10 mouse cellular contexts compared by ENCODE assay signal in genomic region chr6:127252000-127252721, GRCm38 (mm10).
DNase-seq lines count a peak whose midpoint lies in the region; ATAC-seq and TF ChIP-seq lines count a peak whose summit lies in the region.
"Had no signal": no experiment of that assay in that cellular context is flagged by ENCODE, and none has a peak within 500 bp of the region (broad histone marks: within the 10 kb centered on the region; RNA-seq: fewer than 3 reads in every experiment).

No protein-coding gene starts in this region.

- no peak for TF ChIP-seq POLR2A in kidney, adult 2 months (IDR thresholded peaks at IDR 0.05; ENCODE audit: low read depth, low read length)

- peak; percentile 46; the same call in 1 of the 2 replicates for ATAC-seq in kidney, postnatal 0 days (replicated peaks; ENCODE audit: low FRiP score, low read depth)
- ATAC-seq in hindbrain, embryonic 15.5 days (ENCODE audit: low FRiP score, low read depth) = no peak
- ATAC-seq in neural tube, embryonic 13.5 days (ENCODE audit: low read depth) = peak; percentile 27; the same call in 1 of the 2 replicates

- H3K4me2 ChIP-seq in kidney, postnatal 0 days (ENCODE audit: low read length) = peak overlapping the region; percentile 34
- peak overlapping the region; percentile 17; the same call in 1 of the 2 replicates for H3K4me2 ChIP-seq in hindbrain, embryonic 15.5 days
- peak overlapping the region; percentile 9 for H3K4me2 ChIP-seq in neural tube, embryonic 13.5 days
- H3K4me2 ChIP-seq: liver, embryonic 15.5 days had no signal

- no peaks in the 10 kb centered on the region for H3K9me3 ChIP-seq in kidney, postnatal 0 days (replicated peaks; ENCODE audit: low read length)
- H3K9me3 ChIP-seq in hindbrain, embryonic 15.5 days = no peaks in the 10 kb centered on the region
- H3K9me3 ChIP-seq in neural tube, embryonic 13.5 days = no peaks in the 10 kb centered on the region
- H3K9me3 ChIP-seq: liver, embryonic 15.5 days had no signal

- no peak for TF ChIP-seq CTCF in kidney, postnatal 0 days (IDR thresholded peaks at IDR 0.05; ENCODE audit: low read depth)
- TF ChIP-seq CTCF in kidney, adult 2 months (conservative IDR thresholded peaks at IDR 0.05; ENCODE audit: insufficient read depth, insufficient read length, low read depth, low read length) = no peak

- H3K4me3 ChIP-seq in kidney, postnatal 0 days (replicated peaks; ENCODE audit: low read depth, low read length) = no peak overlapping the region
- no peak overlapping the region for H3K4me3 ChIP-seq in kidney, adult 2 months (ENCODE audit: insufficient read depth, low read depth, low read length)
- no peak overlapping the region for H3K4me3 ChIP-seq in hindbrain, embryonic 15.5 days
- H3K4me3 ChIP-seq in neural tube, embryonic 13.5 days = no peak overlapping the region
- H3K4me3 ChIP-seq: liver, embryonic 15.5 days had no signal

- H3K36me3 ChIP-seq in kidney, postnatal 0 days (ENCODE audit: insufficient read depth, low read length) = no peaks in the 10 kb centered on the region
- H3K36me3 ChIP-seq in kidney, adult 2 months (ENCODE audit: control insufficient read depth, insufficient read depth, low read length) = no peaks in the 10 kb centered on the region
- no peaks in the 10 kb centered on the region for H3K36me3 ChIP-seq in hindbrain, embryonic 15.5 days
- no peaks in the 10 kb centered on the region for H3K36me3 ChIP-seq in neural tube, embryonic 13.5 days
- H3K36me3 ChIP-seq: liver, embryonic 15.5 days had no signal

- H3K9ac ChIP-seq in kidney, postnatal 0 days (ENCODE audit: low read depth, low read length) = no peak overlapping the region
- H3K9ac ChIP-seq in hindbrain, embryonic 15.5 days = no peak overlapping the region
- 0 out of 2 replicates have a peak overlapping the region, but pooled peaks have one; percentile 1 for H3K9ac ChIP-seq in neural tube, embryonic 13.5 days
- H3K9ac ChIP-seq: liver, embryonic 15.5 days had no signal

- peak; percentile 78 for DNase-seq in kidney, postnatal 0 days (ENCODE audit: low spot score)
- DNase-seq in kidney, adult 2 months = no peak
- peak; percentile 79 to 83 for DNase-seq in adrenal gland, postnatal 36 days
- DNase-seq in layer of hippocampus, postnatal 25 days (ENCODE audit: extremely low spot score in 1 of 2, low spot score in 1 of 2) = no peak
- DNase-seq in natural killer cell, adult 2 months (ENCODE audit: low spot score in 2 of 2) = no peak
- DNase-seq in cerebellum, adult 8-10 months = no peak
- DNase-seq: cerebellum, adult 11-12 months had no signal

- 11% methylated on average over 3 of the region's 3 CpGs for WGBS in kidney, postnatal 0 days
- 23% methylated on average over 3 of the region's 3 CpGs for WGBS in kidney, adult 2 months
- 3% methylated on average over 3 of the region's 3 CpGs for WGBS in hindbrain, embryonic 15.5 days
- 7% methylated on average over 3 of the region's 3 CpGs for WGBS in neural tube, embryonic 13.5 days

- H3K4me1 ChIP-seq in kidney, postnatal 0 days (replicated peaks; ENCODE audit: insufficient read depth, low read length) = 0 out of 2 replicates have a peak, but pooled peaks cover 7% of the 10 kb centered on the region
- H3K4me1 ChIP-seq in kidney, adult 2 months (ENCODE audit: control insufficient read depth, insufficient read depth, low read length) = no peaks in the 10 kb centered on the region
- peaks cover 11% of the 10 kb centered on the region for H3K4me1 ChIP-seq in hindbrain, embryonic 15.5 days (replicated peaks)
- peaks cover 28% of the 10 kb centered on the region for H3K4me1 ChIP-seq in neural tube, embryonic 13.5 days (replicated peaks)

- no peaks in the 10 kb centered on the region for H3K27me3 ChIP-seq in kidney, postnatal 0 days (ENCODE audit: insufficient read depth, low read length)
- no peaks in the 10 kb centered on the region for H3K27me3 ChIP-seq in kidney, adult 2 months (replicated peaks; ENCODE audit: control insufficient read depth, insufficient read depth, low read length)
- H3K27me3 ChIP-seq in hindbrain, embryonic 15.5 days = no peaks in the 10 kb centered on the region
- H3K27me3 ChIP-seq in neural tube, embryonic 13.5 days = peaks cover 14% of the 10 kb centered on the region; the same call in 1 of the 2 replicates

- peak overlapping the region; percentile 62 for H3K27ac ChIP-seq in kidney, postnatal 0 days
- no peak overlapping the region for H3K27ac ChIP-seq in kidney, adult 2 months (ENCODE audit: insufficient read depth, low read depth, low read length)
- no peak overlapping the region for H3K27ac ChIP-seq in hindbrain, embryonic 15.5 days (replicated peaks)
- H3K27ac ChIP-seq in neural tube, embryonic 13.5 days (replicated peaks) = no peak overlapping the region
- H3K27ac ChIP-seq: liver, embryonic 15.5 days had no signal

Comparison
In these comparisons a context has a peak if more than half of its experiments do, and no peak if none do; other contexts are left out.
1. DNase-seq: peak in kidney, postnatal 0 days (single experiment) and adrenal gland, postnatal 36 days (2 of 2); none in kidney, adult 2 months (single experiment), layer of hippocampus, postnatal 25 days (0 of 2), natural killer cell, adult 2 months (0 of 2) and cerebellum, adult 8-10 months (single experiment).
2. Peak in every context shown above with its lines, with median percentiles within 50 percentile points of each other: H3K4me2 ChIP-seq.